Mouse (Mus musculus) mouse embryonic stem cell (cell line): ENCODE measurements around the gene Crlf3.
"Not testable (repeated sequence)": the region's sequence is repeated elsewhere in the genome, so short reads cannot be mapped to it uniquely, and the experiment has no call there.

Source experiments
- in situ Hi-C, 2 experiments: fragments of 300-500 bp; cut with MboI; formaldehyde crosslinking; loops; 1 replicate in 1 of 2; 3 replicates in 1 of 2; pipeline ENCODE4 v1.14.3; 2019 to 2020; ENCODE audit warnings: low sequenced_read_pairs in 2 of 2, low pct_unique_long_range_greater_than_20kb in 1 of 2, mixed read lengths in 1 of 2; ENCODE audit not compliant: unreplicated experiment in 1 of 2

Gene Crlf3

GRCm38 (mm10) chr11:80071039-80071438 lies 9.8 kb downstream of the Crlf3 start:
- in situ Hi-C loops = no loop called here

GRCm38 (mm10) chr11:80069815-80070214 lies 11.0 kb downstream of the Crlf3 start:
- in situ Hi-C loops = no loop called here

GRCm38 (mm10) chr11:80067558-80067957 lies 13.2 kb downstream of the Crlf3 start:
- in situ Hi-C loops = no loop called here

GRCm38 (mm10) chr11:80066373-80066772 lies 14.4 kb downstream of the Crlf3 start:
- in situ Hi-C loops = not testable (repeated sequence)

GRCm38 (mm10) chr11:80062159-80062558 lies 18.6 kb downstream of the Crlf3 start:
- in situ Hi-C loops = no loop called here

GRCm38 (mm10) chr11:80056141-80056540 lies 24.6 kb downstream of the Crlf3 start:
- in situ Hi-C loops = no loop called here

- in situ Hi-C loops = no loop called here
These were observed 26.1 kb downstream of the Crlf3 start for GRCm38 (mm10) chr11:80054659-80055058.

GRCm38 (mm10) chr11:80053171-80053570 lies 27.6 kb downstream of the Crlf3 start:
- in situ Hi-C loops = no loop called here

GRCm38 (mm10) chr11:80052456-80052855 lies 28.3 kb downstream of the Crlf3 start:
- in situ Hi-C loops = no loop called here

GRCm38 (mm10) chr11:80050088-80050487 lies 30.7 kb downstream of the Crlf3 start:
- in situ Hi-C loops = no loop called here

GRCm38 (mm10) chr11:80046856-80047255 lies 33.9 kb downstream of the Crlf3 start:
- in situ Hi-C loops = no loop called here

- in situ Hi-C loops = no loop called here
These were observed 37.4 kb downstream of the Crlf3 start for GRCm38 (mm10) chr11:80043419-80043817.

GRCm38 (mm10) chr11:80042615-80043418 lies 38.0 kb downstream of the Crlf3 start:
- in situ Hi-C loops = no loop called here

- in situ Hi-C loops = no loop called here
These were observed 43.3 kb downstream of the Crlf3 start for GRCm38 (mm10) chr11:80037495-80037894.

- in situ Hi-C loops = loop anchor here (10.0 to 25.0 kb wide), 2 partner anchors 366 to 373 kb away; partner anchors contain the start of genes 5730455P16Rik (in 1 of the 2) and Zfp207 (in 1 of the 2)
These were observed 59.5 kb downstream of the Crlf3 start for GRCm38 (mm10) chr11:80021306-80021705.

GRCm38 (mm10) chr11:80019792-80020191 lies 61.0 kb downstream of the Crlf3 start:
- in situ Hi-C loops = loop anchor here (10.0 to 25.0 kb wide), 2 partner anchors 368 to 375 kb away; partner anchors contain the start of genes 5730455P16Rik (in 1 of the 2) and Zfp207 (in 1 of the 2)

GRCm38 (mm10) chr11:80016533-80016932 lies 64.3 kb downstream of the Crlf3 start:
- in situ Hi-C loops = loop anchor here in 1 of 2 experiments (25.0 kb wide), 1 partner anchor 371 kb away; the partner anchor contains the start of genes 5730455P16Rik and Zfp207
